Mouse (Mus musculus): ENCODE measurements around the gene Pkp2. TPM values are rescaled to one million over a fixed set of nuclear protein-coding genes. Genes with fewer than 3 reads are reported as not detected.

Gene Pkp2
- total and polyA plus RNA-seq, 3 experiments: 13.3 to 19.0 (median 14.1) TPM

DNA sequence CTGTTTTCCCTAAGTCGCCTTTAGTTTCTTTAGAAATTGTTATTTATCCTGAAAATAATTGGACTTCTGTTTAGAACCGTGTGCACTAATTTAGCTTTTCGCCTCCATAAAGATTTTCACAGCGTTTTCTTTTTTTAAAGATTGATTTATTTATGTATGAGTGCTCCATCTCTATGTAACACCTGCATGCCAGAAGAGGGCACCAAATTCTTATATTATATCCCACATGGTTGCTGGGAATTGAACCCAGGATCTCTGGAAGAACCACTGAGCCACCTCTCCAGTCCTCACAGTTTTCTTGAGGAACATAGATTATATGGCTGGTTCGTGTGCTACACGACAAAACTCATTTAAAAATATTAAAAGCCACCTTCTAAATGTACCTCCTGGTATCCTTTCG is 90.8 kb downstream of the Pkp2 start:
- Histone ChIP-seq H3K4me3 (replicated peaks in 1 of 3; ENCODE audit: low read depth in 2 of 3, low read length in 2 of 3, poor library complexity in 1 of 3) (peak overlapping the region; percentile 83 to 94 (median 85)), H3K27ac (ENCODE audit: insufficient read depth, low read depth) (0 out of 2 replicates have a peak overlapping the region, but pooled peaks have one; percentile 41), H3K4me2 (ENCODE audit: insufficient read depth, low read depth, poor library complexity, severe bottlenecking) (peak overlapping the region; percentile 100), H3K9me3 (replicated peaks; ENCODE audit: low read length) (no peaks in the 10 kb centered on the region), H3K9ac (ENCODE audit: insufficient read depth, low read depth) (peak overlapping the region; percentile 89), H3K79me2 (replicated peaks; ENCODE audit: control insufficient read depth, extremely low read depth, insufficient read depth, poor library complexity, severe bottlenecking) (peaks cover 26% of the 10 kb centered on the region), H3K36me3 (replicated peaks in 1 of 2; ENCODE audit: control insufficient read depth in 1 of 2, insufficient read depth in 1 of 2, low read length in 1 of 2) (peaks cover 20 to 31% of the 10 kb centered on the region in 2 experiments), H3K4me1 (ENCODE audit: control insufficient read depth in 1 of 2, insufficient read depth in 2 of 2) (peaks cover 3 to 28% of the 10 kb centered on the region in 2 experiments; a peak in 3 of 4 replicates), H3K27me3 (replicated peaks) (no peaks in the 10 kb centered on the region)
- dilution Hi-C loops (cut with MboI; ENCODE audit: extremely low pct_ligation_motif_present, extremely low pct_unique_long_range_greater_than_20kb, low sequenced_read_pairs): no loop called here
- TF ChIP-seq SMC3 (IDR thresholded peaks at IDR 0.05; ENCODE audit: low read depth, low read length): peak; percentile 26
- TF ChIP-seq SIN3A (IDR thresholded peaks at IDR 0.05; ENCODE audit: low read length): 0 out of 2 replicates have a peak, but pooled peaks have one; percentile 54
- TF ChIP-seq CTCF (conservative IDR thresholded peaks at IDR 0.05 in 1 of 2, IDR thresholded peaks at IDR 0.05 in 1 of 2; ENCODE audit: low read depth in 2 of 2, low read length in 2 of 2): peak in 1 of 2 experiments; percentile 53; a peak in 2 of 4 replicates
- TF ChIP-seq USF2 (conservative IDR thresholded peaks at IDR 0.05; ENCODE audit: low read depth, low read length): no peak
- peak; percentile 87 for TF ChIP-seq MYC (IDR thresholded peaks at IDR 0.05; ENCODE audit: low read depth, low read length)
- peak; percentile 40 for TF ChIP-seq RAD21 (IDR thresholded peaks at IDR 0.05; ENCODE audit: low read depth, low read length)
- TF ChIP-seq ZNF384 (IDR thresholded peaks at IDR 0.05; ENCODE audit: low read depth, low read length): 0 out of 2 replicates have a peak, but pooled peaks have one; percentile 7
- TF ChIP-seq MEF2A (IDR thresholded peaks at IDR 0.05; ENCODE audit: borderline replicate concordance, low read depth, low read length): no peak
- in situ Hi-C loops (cut with MboI; ENCODE audit: low pct_ligation_motif_present, low pct_unique_long_range_greater_than_20kb, low sequenced_read_pairs): loop anchor here (5.0 to 10.0 kb wide), 2 partner anchors 107 to 281 kb away; no protein-coding TSS in a partner anchor
- peak; percentile 45 for DNase-seq (ENCODE audit: extremely low read depth)

DNA sequence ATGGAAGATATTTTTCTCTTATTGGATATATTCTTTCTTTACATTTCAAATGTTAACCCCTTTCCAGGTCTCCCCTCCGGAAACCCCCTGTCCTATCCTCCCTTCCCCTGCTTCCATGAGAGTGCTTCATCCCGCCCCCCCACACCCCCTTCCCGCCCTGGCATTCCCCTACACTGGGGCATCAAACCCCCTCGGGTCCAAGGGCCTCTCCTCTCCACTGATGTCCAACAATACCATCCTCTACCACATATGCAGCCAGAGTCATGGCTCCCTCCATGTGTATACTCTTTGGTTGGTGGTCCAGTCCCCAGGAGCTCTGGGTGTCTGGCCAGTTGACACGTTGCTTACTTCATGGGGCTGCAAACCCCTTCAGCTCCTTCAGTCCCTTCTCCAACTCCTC is 98.2 kb downstream of the Pkp2 start:
- H3K4me3 ChIP-seq (replicated peaks in 1 of 3; ENCODE audit: low read depth in 2 of 3, low read length in 2 of 3, poor library complexity in 1 of 3): no peak overlapping the region
- peaks cover 0 to 8% of the 10 kb centered on the region in 2 experiments; a peak in 1 of 4 replicates for H3K4me1 ChIP-seq (ENCODE audit: control insufficient read depth in 1 of 2, insufficient read depth in 2 of 2)
- dilution Hi-C loops (cut with MboI; ENCODE audit: extremely low pct_ligation_motif_present, extremely low pct_unique_long_range_greater_than_20kb, low sequenced_read_pairs) (no loop called here), in situ Hi-C loops (cut with MboI; ENCODE audit: low pct_ligation_motif_present, low pct_unique_long_range_greater_than_20kb, low sequenced_read_pairs) (no loop called here)
- no peak overlapping the region for H3K9ac ChIP-seq (ENCODE audit: insufficient read depth, low read depth)
- H3K9me3 ChIP-seq (replicated peaks; ENCODE audit: low read length): no peaks in the 10 kb centered on the region
- DNase-seq (ENCODE audit: extremely low read depth): no peak
- no peak overlapping the region for H3K4me2 ChIP-seq (ENCODE audit: insufficient read depth, low read depth, poor library complexity, severe bottlenecking)
- H3K36me3 ChIP-seq (replicated peaks in 1 of 2; ENCODE audit: control insufficient read depth in 1 of 2, insufficient read depth in 1 of 2, low read length in 1 of 2): peaks cover 51 to 84% of the 10 kb centered on the region in 2 experiments
- H3K27ac ChIP-seq (ENCODE audit: insufficient read depth, low read depth): no peak overlapping the region
- H3K79me2 ChIP-seq (replicated peaks; ENCODE audit: control insufficient read depth, extremely low read depth, insufficient read depth, poor library complexity, severe bottlenecking): 0 out of 2 replicates have a peak, but pooled peaks cover 3% of the 10 kb centered on the region
- no peak; the same call in 1 of the 2 replicates for TF ChIP-seq POLR2AphosphoS2 (IDR thresholded peaks at IDR 0.05; ENCODE audit: low read depth, low read length)
- TF ChIP-seq ZC3H11A (IDR thresholded peaks at IDR 0.05; ENCODE audit: low read depth, low read length): no peak
- no peak for TF ChIP-seq ZMIZ1 (IDR thresholded peaks at IDR 0.05; ENCODE audit: low read depth, low read length)
- TF ChIP-seq HCFC1 (IDR thresholded peaks at IDR 0.05; ENCODE audit: low read depth, low read length): no peak
- TF ChIP-seq MYC (IDR thresholded peaks at IDR 0.05; ENCODE audit: low read depth, low read length): no peak
- TF ChIP-seq USF1 (IDR thresholded peaks at IDR 0.05; ENCODE audit: low read depth, low read length): no peak
- no peak for TF ChIP-seq JUND (conservative IDR thresholded peaks at IDR 0.05; ENCODE audit: low read depth, low read length)
- no peak for TF ChIP-seq IRF4 (IDR thresholded peaks at IDR 0.05; ENCODE audit: low read depth, low read length)
- TF ChIP-seq BHLHE40 (IDR thresholded peaks at IDR 0.05; ENCODE audit: low read depth, low read length): no peak
- TF ChIP-seq CTCF (conservative IDR thresholded peaks at IDR 0.05 in 1 of 2, IDR thresholded peaks at IDR 0.05 in 1 of 2; ENCODE audit: low read depth in 2 of 2, low read length in 2 of 2): no peak
- TF ChIP-seq MAFK (IDR thresholded peaks at IDR 0.05; ENCODE audit: insufficient replicate concordance, low read length): no peak
- no peak for TF ChIP-seq MAZ (IDR thresholded peaks at IDR 0.05; ENCODE audit: low read depth, low read length)
- TF ChIP-seq SMC3 (IDR thresholded peaks at IDR 0.05; ENCODE audit: low read depth, low read length): no peak
- TF ChIP-seq E2F4 (IDR thresholded peaks at IDR 0.05; ENCODE audit: insufficient replicate concordance, low read depth, low read length): no peak
- TF ChIP-seq ZNF384 (IDR thresholded peaks at IDR 0.05; ENCODE audit: low read depth, low read length): no peak
- no peak for TF ChIP-seq GABPA (IDR thresholded peaks at IDR 0.05; ENCODE audit: insufficient replicate concordance, low read depth, low read length)
- no peak for TF ChIP-seq USF2 (conservative IDR thresholded peaks at IDR 0.05; ENCODE audit: low read depth, low read length)
- TF ChIP-seq MXI1 (IDR thresholded peaks at IDR 0.05; ENCODE audit: low read depth, low read length): no peak
- no peak for TF ChIP-seq ELF1 (IDR thresholded peaks at IDR 0.05; ENCODE audit: low read depth, low read length)
- H3K27me3 ChIP-seq (replicated peaks): no peaks in the 10 kb centered on the region
